Mouse (Mus musculus) adrenal gland, postnatal 25 days (tissue): ENCODE data around the gene Nmnat3. TPM values are rescaled to one million over a fixed set of nuclear protein-coding genes. Genes with fewer than 3 reads are reported as not detected.

Experiments
- DNase-seq: peaks from one replicate; pipeline ENCODE4 v3.0.0; 2021; ENCODE audit warnings: mixed read lengths
- total RNA-seq: library from RNA; stranded (reverse); gene quantifications from 2 replicates; pipeline ENCODE4 v1.2.3, GENCODE M21; 2021

Nmnat3 gene
- total RNA-seq, 1 experiment from 2014 or later, result 19.0 TPM

DNA sequence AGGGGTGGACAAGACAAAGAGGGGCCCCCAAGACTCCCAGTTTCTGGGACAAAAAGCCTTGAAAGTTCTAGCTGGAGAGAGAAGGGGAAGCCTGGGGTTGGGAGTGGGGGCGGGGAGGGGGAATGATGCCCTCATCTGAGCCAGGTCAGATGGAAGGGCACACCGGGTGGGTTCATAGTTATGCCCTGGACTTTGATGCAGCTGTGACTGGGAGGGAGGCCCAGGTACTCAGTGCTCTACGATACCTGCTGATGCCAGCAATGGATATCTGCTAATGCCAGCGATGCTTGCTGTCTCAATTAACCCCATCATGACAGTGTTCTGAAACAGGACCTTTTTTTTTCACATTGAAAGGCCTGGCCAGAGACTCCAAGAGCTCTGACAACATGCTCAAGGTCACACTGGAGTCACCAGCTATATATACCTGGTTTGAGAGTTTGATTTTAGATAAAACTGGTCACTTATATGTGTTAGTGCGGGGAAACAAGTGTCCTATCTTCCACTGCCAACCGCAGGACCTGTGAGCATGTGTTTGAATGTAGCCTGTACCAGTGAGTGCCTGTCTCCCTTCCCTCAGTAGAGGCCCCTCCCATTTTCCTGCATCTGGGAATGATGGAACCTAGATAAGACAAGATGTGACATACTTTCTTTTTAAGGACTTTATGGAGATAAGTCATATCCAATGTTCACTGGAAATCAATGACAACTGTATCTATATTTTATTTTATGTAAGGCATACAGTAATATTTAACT, 25.6 kb downstream of the Nmnat3 start:
- no peak for DNase-seq

DNA sequence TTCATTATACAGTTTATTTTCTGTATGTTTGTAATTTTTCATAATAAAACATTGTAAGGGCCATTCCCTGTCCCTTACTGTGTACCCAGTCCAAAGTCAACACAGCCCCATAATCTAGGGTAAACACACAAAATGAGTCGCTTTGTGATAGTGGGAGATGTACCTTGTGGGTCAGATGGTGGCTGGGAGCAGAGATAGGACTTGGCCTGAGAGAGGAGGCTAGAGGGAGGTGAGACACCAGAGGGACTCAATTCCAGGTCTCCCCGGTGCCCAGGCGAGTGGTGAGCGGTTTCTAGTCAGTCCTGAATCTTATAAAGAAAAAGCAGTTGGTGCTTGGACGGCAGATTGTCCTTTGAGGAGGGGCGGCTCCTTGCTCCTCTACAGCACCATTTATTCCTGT, 26.4 kb downstream of the Nmnat3 start:
- no peak for DNase-seq

DNA sequence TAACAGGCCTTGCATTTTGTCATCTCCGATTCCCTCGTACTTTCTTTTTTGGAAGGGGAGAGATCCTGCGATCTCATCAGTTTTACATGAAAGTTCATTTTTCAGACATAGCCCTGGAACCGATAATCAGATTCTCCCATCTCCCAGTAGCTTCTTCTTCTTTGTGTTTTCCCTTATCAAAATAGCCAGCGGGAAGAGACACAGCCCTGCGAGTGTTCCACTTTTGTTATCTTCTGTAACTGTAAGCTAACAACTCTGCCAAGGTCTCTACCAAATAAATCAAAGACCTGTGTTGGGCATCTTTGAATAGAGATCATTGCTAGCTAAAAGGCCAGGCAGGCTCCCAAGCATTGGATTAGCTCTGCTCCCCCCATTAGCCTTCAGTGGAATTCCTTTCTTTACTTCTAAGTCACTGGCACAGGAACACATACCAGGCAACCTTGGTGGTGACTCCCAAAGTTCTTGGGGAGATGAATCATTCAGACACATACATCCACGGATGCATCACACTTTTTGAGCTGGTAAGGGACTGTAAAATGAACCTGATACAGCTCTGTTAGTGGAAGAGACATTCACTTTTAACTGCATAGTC, 26.9 kb downstream of the Nmnat3 start:
- DNase-seq, result no peak

DNA sequence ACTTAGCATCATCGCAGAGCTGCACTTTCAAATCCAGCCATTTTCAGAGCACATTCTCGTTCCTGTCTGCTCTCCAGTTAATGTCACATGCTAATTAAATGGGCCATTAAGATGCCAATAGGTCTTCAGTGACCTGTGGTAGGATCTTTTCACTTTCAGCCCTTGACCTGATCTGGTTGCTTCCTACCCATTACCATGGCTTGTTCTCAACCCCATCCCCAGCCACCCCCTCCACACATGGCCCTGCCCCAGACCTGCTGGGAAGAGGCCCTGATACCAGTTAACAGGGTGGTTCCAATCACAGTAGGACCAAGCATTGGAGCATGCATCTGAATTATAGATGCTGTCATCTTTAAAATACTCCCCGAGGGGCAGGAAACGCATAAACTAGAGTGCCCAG, 30.7 kb downstream of the Nmnat3 start:
- DNase-seq, result no peak

DNA sequence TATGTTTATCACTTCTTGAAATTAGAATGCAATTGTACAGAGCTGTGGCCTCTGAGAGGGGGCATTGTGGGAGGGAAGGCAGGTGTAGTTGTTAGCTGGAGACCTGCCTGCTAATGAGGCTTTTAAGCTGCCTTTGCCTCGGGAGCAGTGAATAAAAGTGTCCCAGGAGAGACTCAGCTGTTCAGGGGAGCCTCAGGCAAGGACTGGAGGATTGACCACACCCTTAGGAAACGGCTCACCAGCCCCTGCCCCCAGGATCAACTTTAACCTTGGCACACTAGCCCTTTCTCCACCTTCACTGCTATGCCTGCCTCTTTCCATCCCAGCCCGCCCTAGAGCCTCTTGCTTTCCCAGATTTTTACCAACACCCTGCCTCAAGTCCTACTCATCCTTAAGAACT, 31.6 kb downstream of the Nmnat3 start:
- no peak for DNase-seq

DNA sequence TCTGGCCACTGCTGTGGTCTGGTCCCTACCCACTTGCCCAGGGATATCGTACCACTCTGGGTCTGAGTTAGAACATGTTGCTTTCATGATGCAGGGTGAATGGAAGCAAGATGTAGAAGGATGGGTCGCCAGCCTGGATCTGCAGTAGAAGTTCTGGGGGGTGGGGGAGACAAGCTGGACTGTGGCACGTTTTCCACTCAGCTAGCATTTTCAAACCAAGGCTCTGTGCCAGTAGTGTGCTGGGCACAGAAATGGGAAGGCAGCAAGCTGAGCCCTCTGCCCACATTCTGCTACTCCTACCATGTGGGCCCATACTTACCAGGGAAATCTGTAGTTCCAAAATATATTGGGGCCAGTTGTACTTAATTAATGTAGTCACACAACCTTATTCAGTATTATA, 33.5 kb downstream of the Nmnat3 start:
- no peak for DNase-seq

DNA sequence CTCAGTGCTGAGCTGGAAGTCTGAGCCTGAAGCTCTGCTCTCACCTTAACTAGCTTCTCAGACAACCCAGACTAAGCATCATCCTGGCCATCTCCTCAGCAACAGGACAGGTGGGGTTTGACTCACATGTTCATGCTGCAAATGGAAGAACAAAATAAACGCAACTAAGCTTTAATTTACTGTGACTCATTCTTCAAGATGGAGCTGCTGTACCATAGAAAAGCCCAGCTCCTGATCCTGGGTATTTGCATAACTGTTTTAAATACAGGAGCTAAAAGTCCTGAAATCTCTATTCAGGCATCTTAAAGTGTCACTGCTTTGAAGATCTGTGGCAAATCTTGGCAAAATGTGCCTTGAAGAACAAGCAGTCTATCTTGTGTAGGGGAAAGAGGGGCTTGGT, 38.9 kb downstream of the Nmnat3 start:
- DNase-seq, result no peak

DNA sequence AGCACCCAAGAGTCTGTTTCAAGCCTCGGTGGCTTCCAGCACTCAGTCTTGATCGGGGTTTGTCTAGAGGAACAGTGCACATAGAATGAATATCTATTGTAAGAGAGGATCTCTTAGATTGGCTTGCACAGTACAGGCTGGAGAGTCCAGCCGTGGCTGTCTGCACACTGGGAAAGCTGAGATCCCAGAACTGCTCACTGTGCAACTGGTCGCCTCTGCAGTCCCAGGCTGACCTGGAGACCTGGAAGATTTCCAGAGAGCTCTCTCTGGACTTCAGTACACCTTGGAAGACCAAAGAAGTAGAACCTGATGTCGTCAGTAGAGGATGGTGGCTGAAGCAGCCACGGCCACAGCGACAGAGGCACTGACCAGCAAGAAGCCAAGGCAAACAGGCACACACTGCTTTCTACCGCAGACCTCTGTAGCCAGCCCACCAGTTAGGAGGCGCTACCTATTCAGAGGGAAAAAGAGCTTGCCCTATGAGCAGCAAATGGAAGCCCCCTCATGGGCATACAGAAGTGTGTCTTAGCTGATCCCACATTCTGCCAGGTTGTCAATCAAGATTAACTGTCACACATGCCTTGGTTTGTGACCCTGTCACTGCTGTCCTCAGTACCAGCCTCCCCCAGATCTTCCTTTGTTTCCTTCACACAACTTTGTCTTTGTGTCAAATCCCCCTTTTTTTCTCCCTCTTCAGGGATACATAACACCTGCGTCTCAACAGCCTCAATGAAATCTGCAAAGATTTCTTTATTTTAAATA, 41.4 kb downstream of the Nmnat3 start:
- no peak for DNase-seq

DNA sequence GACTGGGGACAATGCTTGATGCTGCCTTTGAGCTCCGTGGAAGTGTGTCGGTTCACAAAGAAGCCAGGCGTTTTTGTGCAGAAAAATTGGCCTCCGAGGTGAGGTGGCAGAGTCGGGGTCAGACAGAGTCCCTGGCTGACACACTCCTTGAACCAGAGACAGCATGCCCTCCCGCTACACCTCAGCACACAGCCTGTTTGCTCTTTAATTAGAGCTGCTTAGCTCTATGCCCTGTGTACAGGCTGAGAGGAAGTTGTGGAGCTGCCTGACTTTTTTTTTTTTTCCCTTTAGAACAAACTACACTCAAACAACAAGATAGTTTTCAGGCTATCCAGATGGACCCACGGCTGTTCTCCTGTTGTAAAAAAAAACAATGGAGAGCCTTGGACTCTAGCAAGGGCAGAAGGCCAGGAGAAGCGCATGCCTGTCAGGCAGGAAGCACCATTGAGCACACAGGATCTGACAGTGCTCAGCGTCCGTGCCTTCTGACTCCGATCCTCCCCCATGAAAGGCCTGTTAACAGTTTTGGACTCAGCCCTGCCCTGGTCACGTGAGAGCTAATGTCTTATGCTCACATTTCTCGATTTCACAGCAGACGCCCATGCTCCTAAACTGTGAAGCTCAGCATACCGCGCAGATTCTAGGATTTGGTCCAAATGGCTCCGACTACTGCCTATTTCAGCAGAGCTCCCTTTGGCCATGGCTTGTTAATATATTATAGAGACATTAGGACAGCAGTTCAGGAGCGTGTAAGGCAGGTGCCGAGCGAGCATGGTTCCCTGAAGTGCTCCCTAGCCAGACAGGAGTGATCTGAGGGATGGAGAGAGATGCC, 42.3 kb downstream of the Nmnat3 start:
- DNase-seq, result peak; percentile 12

DNA sequence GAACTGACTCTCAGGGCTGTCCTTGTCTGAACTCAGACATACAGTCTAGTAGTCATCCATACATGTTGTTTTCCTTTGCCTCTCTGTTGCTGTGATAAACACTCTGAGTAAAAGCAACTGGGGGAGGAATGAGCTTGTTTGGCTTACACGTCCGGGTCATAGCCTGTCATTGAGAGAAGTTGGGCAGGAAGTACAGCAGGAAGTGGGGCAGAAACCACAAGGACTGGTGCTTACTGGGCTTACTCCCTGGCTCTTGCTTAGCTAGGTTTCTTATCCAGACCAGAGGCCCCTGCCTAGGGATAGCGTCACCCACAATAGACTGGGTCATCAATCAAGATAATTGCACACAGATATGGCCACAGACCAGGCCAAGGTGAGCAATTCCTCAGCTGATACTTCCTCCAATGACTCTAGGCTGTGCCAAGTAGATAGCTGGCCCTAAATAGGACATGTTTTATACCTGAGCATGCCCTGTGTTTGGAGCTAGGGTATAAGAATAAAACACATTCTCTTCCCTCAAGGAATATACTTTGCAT, 46.1 kb downstream of the Nmnat3 start:
- DNase-seq, result no peak

DNA sequence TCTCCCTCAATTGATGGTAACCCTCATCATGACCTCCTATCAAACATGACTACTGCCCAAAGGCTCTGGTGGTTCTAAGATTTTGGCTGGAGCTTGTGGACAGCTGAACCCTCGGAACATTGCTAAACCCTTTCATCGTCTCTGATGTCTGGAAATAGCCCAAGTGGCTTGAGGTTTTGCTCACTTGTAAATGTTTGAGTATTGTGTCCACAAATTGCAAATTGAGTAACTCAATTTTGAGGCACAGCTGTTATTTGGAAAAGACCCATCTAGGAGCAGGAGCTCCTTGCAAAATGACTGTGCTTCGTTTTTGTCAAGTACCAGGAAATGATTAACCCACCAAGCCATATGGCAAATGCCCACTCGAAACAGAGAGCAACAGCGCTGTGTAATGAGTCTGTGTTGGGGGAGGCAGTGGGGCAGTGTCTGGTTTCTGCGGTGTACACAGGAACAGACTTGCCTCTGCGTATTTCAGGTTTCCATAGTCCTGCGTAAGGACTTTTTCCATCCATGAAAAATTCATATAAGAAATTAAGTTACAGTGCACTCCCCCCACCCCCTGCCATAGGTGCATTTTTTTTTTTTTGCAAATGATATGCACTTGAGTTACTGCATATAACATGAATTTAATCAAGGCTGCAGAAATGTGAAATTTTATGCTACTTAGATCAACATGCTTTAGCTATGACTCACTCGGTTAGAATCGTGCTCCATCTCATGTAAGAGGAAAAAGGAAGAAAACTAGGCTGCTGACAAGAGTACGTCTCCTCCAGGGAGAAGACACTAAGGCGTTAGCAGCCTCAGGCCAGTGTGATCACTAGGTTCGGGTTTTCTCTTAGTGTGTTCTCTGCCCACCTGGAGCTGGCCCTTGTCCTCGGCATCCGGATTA, 50.9 kb downstream of the Nmnat3 start:
- DNase-seq, result no peak

DNA sequence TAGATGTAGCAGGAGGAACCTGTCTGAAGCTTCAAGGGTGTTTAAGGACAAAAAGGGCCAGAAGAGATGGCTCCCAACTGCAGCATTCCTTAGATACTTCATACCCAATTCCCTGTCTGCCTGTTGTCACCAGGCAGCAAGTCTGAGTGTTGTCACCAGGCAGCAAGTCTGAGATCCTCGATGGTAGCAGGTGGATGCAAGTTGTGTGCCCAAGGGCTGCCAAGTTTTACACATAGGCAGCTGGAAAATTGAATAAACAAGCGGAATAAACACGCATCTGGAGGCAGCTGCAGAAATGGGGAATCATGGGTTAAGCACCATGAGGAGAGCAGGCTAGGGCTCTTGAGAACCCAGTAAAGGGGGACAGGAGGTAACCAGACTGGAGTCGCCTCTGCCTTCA, 52.7 kb downstream of the Nmnat3 start:
- DNase-seq, result no peak

DNA sequence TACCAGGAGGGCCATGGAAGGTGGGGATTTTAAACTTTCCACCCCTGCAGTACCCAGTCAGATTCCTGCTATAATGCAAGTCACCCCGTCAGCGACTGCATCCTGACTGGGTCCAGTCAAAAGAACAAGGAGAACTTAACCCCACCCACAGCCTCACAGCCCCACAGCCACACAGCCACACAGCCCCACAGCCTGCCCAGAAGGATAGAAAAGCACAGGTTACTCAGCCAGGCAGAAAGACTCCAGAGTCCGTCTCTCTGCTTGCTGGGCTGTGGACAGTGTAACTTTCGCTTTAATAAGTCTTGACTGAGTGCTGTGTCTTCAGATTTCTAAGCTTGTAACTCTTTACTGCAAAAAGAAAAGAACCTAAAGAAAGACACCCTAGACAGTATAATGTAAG, 53.2 kb downstream of the Nmnat3 start:
- no peak for DNase-seq

DNA sequence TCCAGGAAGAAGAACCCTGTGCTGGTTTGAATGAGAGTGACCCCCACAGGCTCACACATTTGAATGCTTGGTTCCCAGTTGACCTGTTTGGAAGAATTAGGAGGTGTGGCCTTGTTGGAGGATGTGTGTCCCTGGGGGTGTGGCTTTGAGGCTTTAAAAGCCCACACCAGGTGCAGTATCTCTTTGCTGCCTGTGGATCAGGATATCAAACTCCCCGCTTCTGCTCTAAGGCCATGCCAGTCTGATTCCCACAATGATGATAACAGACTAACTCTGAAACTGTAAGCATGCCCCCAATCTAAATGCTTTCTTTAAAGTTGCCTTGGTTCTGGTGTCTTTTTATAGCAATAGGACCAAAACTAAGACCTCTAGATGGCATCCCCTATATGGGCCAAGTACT, 58.6 kb downstream of the Nmnat3 start:
- no peak for DNase-seq

DNA sequence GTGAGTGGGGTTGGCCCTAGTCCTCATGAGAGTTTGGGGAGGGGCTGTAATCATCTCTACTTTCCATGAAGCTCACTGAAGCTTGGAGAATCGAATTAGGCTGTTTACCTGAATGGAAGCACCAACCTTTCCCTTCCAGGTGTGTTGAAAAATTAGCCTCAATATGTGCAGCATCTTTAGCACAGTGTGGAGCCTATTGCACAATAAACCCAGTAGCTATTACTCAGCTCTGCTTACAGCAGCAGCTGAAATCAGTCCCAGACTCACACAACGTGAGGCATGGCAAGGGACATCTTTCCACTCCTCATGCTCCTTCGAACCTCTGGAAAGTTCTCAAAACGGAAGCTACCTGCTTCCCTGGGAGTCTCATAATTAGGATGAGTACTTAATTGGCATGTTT, 59.0 kb downstream of the Nmnat3 start:
- no peak for DNase-seq

DNA sequence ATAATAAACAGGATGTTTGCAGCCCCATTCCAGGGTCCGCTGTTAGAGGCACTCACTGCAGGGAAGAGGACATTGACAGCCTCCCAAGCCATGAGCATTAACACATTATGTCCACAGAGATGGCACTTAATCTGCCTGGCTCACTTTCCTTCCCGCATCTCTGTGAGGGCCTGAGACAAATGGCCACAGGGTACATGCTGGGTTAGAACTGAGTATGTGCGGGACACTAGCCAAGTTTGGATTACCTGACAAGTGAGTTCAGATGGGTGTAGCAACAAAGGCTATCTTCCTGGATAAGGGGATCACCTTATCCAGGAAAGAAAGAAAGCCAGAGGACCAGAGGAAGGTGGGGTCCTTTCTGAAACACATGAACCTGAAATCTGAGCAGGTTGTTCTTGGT, 59.8 kb downstream of the Nmnat3 start:
- no peak for DNase-seq

DNA sequence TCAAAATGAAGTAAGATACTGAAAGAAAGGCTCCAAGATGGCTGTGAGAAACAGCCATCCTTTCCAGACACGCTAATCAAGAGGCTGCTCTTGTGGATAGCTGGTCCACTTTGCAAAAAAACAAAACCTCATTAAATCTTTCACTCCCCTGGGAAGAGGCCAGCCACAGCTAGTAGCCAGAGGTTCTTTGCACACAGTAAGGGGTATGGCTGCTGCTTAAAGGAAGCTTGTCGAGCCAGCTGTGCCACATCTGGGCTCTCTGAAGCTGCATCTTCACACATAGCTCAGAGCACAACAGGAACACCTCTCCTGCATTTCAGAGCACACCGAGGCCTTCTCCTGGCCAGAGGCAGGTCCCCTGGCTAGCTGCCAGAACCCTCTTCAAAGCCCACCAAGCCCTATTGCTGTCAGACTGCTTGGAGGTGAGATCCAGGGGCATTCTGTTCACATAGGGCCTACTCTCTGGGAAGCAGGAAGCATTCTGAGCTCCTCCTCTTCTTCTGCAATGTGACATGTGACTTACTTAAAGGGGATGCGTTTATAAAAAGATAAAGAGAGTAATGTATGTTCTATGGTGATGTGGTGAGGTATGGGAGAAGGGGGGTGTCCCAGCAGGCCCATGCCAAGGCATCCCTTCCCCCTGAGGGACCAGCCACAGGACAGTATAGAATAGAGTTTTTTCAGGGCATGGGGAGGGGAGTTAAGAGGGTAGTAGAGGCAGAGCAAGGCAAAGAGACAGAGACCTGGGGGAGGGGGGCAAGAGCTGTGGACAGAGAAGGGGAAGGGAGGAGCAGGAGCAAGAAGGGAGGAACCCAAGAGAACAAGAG, 63.3 kb downstream of the Nmnat3 start:
- DNase-seq, result no peak

DNA sequence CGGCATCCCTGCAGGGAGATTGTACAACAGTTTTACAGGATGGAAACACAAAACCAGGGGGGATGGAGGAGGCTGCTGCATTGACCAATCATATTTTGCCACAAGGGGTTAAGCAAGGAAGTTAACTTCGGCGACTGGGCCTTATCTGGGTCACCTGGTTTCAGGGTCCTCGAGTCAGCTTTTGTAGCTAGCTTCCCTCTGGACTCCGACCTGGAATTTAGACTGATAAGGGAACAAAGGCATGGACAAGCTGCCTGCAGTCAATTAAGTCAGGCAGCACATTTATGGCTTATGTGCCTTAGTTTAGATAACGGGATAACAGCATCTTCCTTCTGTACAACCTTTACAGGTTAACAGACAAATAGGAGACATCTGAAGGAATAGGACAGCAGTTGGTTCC, 65.1 kb downstream of the Nmnat3 start:
- DNase-seq, result no peak

DNA sequence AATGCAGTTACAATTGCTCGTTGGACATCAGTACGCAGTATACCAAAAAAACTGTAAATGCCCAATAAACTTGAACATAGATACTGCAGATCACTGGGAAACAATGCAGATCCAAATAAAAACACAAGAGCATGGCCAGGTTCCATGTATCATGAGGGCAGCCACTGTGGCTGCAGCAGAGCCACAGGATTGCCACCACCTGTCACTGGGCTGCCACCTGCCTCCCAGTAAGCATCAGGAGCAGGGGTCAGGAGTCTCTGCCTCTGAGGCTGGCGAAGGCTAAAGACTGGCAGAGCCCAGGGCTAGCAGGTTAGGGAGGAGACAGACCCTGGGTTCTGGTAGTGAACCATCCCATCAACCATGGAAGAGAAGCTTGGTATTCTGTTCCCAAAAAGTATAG, 67.7 kb downstream of the Nmnat3 start:
- no peak for DNase-seq

DNA sequence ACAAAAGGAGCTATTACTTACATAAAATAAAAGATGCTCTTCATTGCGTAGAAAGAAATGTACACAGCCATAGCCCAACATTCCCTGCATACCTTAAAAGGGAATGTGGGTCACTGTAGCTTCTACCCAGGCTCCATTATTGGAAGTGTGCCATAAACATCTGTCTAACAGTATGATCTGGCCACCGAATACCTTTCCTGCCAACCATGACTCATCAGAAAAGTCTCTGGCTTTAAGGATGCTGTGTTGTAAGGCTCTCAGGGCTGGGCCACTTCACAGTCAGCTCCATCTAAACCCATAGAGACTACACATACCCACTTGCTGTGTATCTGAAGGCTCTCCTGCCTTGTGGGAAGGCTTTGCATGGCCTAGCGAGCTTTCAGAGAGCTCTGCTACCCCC, 73.8 kb downstream of the Nmnat3 start:
- DNase-seq, result no peak
